Mouse (Mus musculus) urinary bladder, postnatal 14 days (tissue): ENCODE measurements around the gene Phf11a.
A peak's percentile ranks its signal among the peaks of the same experiment; 100 is the strongest.
"Not testable (repeated sequence)": the region's sequence is repeated elsewhere in the genome, so short reads cannot be mapped to it uniquely, and the experiment has no call there.

Experiments used
- DNase-seq: peaks from one replicate; pipeline ENCODE4 v3.0.0; 2021; ENCODE audit warnings: low spot score

The Phf11a gene

GRCm38 (mm10) chr14:59297391-59297790, at the start of gene Phf11a:
Gene Phf11a, minus strand, starts transcription at chr14:59297522.
- not testable (repeated sequence) for DNase-seq

- DNase-seq, result not testable (repeated sequence)
These were observed 43.9 kb upstream of the Phf11a start, which contains the start of gene Phf11b for GRCm38 (mm10) chr14:59341189-59341588. Gene Phf11b, minus strand, starts transcription at chr14:59341351.

- DNase-seq, result no peak
These were observed 42.2 kb upstream of the Phf11a start for GRCm38 (mm10) chr14:59339541-59339940.

GRCm38 (mm10) chr14:59336056-59336455, 38.7 kb upstream of the Phf11a start:
- DNase-seq, result not testable (repeated sequence)

- peak; percentile 67 for DNase-seq
These were observed 33.2 kb upstream of the Phf11a start for GRCm38 (mm10) chr14:59330499-59330898.

- peak; percentile 5 for DNase-seq
These were observed 22.6 kb upstream of the Phf11a start for GRCm38 (mm10) chr14:59319970-59320369.

GRCm38 (mm10) chr14:59319036-59319435, 21.7 kb upstream of the Phf11a start:
- DNase-seq, result peak; percentile 72

GRCm38 (mm10) chr14:59291769-59292168, 5.6 kb downstream of the Phf11a start:
- DNase-seq, result not testable (repeated sequence)

GRCm38 (mm10) chr14:59274961-59275360, 22.4 kb downstream of the Phf11a start:
- DNase-seq, result peak; percentile 70

GRCm38 (mm10) chr14:59260056-59260455, 37.3 kb downstream of the Phf11a start, which contains the start of gene Gm6904:
Gene Gm6904, minus strand, starts transcription at chr14:59260216.
- peak; percentile 22 for DNase-seq

- not testable (repeated sequence) for DNase-seq
These were observed 41.5 kb downstream of the Phf11a start for GRCm38 (mm10) chr14:59255861-59256260.

- DNase-seq, result peak; percentile 40
These were observed 47.0 kb downstream of the Phf11a start for GRCm38 (mm10) chr14:59250350-59250749.

GRCm38 (mm10) chr14:59233635-59234034, 63.7 kb downstream of the Phf11a start:
- DNase-seq, result no peak

- peak; percentile 19 for DNase-seq
These were observed 65.3 kb downstream of the Phf11a start for GRCm38 (mm10) chr14:59232003-59232402.

GRCm38 (mm10) chr14:59230331-59230966, 66.9 kb downstream of the Phf11a start:
- no peak for DNase-seq

- DNase-seq, result no peak
These were observed 67.5 kb downstream of the Phf11a start for GRCm38 (mm10) chr14:59229822-59230221.
